Mouse (Mus musculus) MEL (cell line): ENCODE measurements at regions not wholly inside any gene's neighbourhood (a gene's known extent, or its start where the extent isn't known, plus 50 kb on each side); places are given as distances from the start of the nearest gene placed in this dataset.

Experiments
- DNase-seq: peaks from one replicate; pipeline ENCODE4 v3.0.0; 2011; ENCODE audit warnings: low read depth, low spot score
- H3K27ac ChIP-seq: 2 replicates; pipeline ENCODE4 v1.5.1; 2012; ENCODE audit warnings: low read depth, mild to moderate bottlenecking, control low read depth, low read length, moderate library complexity; ENCODE audit not compliant: control insufficient read depth
- H3K27me3 ChIP-seq, 2 experiments: fragments of 150-350 bp in 1 of 2; sonication (generic) in 1 of 2; 2 replicates each; pipeline ENCODE4 v1.6.1; 2012; ENCODE audit warnings: low read length in 2 of 2, mild to moderate bottlenecking in 2 of 2, improper control_type of control experiment in 1 of 2, moderate library complexity in 1 of 2; ENCODE audit not compliant: insufficient read depth in 2 of 2, control insufficient read depth in 1 of 2
- H3K36me3 ChIP-seq, 2 experiments: 2 replicates each; pipeline ENCODE4 v1.6.1; 2012 to 2014; ENCODE audit warnings: low read length in 2 of 2, improper control_type of control experiment in 1 of 2, inconsistent platforms in 1 of 2, mild to moderate bottlenecking in 1 of 2; ENCODE audit not compliant: insufficient read depth in 2 of 2, control insufficient read depth in 1 of 2
- H3K4me1 ChIP-seq, 2 experiments: fragments of 150-350 bp in 1 of 2; sonication (generic) in 1 of 2; 2 replicates each; pipeline ENCODE4 v1.6.1; 2012; ENCODE audit warnings: low read length in 2 of 2, improper control_type of control experiment in 1 of 2, mild to moderate bottlenecking in 1 of 2; ENCODE audit not compliant: insufficient read depth in 2 of 2, control insufficient read depth in 1 of 2
- H3K4me3 ChIP-seq, 2 experiments: fragments of 150-350 bp in 1 of 2; sonication (generic) in 1 of 2; 2 replicates each; pipeline ENCODE4 v1.5.1; 2012; ENCODE audit warnings: low read depth in 2 of 2, low read length in 2 of 2, mild to moderate bottlenecking in 2 of 2, moderate library complexity in 2 of 2, control low read depth in 1 of 2, improper control_type of control experiment in 1 of 2; ENCODE audit not compliant: control insufficient read depth in 1 of 2, insufficient read depth in 1 of 2
- H3K79me2 ChIP-seq: 2 replicates; pipeline ENCODE4 v1.6.1; 2012; ENCODE audit warnings: mild to moderate bottlenecking, low read length, moderate library complexity; ENCODE audit not compliant: control insufficient read depth, poor library complexity, insufficient read depth
- H3K9ac ChIP-seq: 2 replicates; pipeline ENCODE4 v1.6.1; 2012; ENCODE audit warnings: low read depth, mild to moderate bottlenecking, control low read depth, low read length, moderate library complexity; ENCODE audit not compliant: control insufficient read depth, poor library complexity, severe bottlenecking
- H3K9me3 ChIP-seq: fragments of 150-350 bp; sonication (generic); replicated peaks from 2 replicates; pipeline ENCODE4 v1.6.1; 2012; ENCODE audit warnings: mild to moderate bottlenecking, low read length, improper control_type of control experiment, moderate library complexity; ENCODE audit not compliant: insufficient read depth
- BHLHE40 ChIP-seq: IDR thresholded peaks from 2 replicates; pipeline ENCODE4 v1.6.1; 2012; ENCODE audit warnings: low read depth, mild to moderate bottlenecking, inconsistent platforms, low read length, improper control_type of control experiment, borderline replicate concordance
- CHD1 ChIP-seq: IDR thresholded peaks from 2 replicates; pipeline ENCODE4 v1.6.1; 2012; ENCODE audit warnings: low read depth, mild to moderate bottlenecking, inconsistent platforms, low read length, improper control_type of control experiment
- ETS1 ChIP-seq: IDR thresholded peaks from 2 replicates; pipeline ENCODE4 v1.6.1; 2012; ENCODE audit warnings: low read depth, mild to moderate bottlenecking, inconsistent platforms, low read length, improper control_type of control experiment, moderate library complexity
- GATA1 ChIP-seq: IDR thresholded peaks from 2 replicates; pipeline ENCODE4 v1.6.1; 2011; ENCODE audit warnings: low read depth, low read length, improper control_type of control experiment
- HCFC1 ChIP-seq: IDR thresholded peaks from 2 replicates; pipeline ENCODE4 v1.6.1; 2012; ENCODE audit warnings: low read depth, mild to moderate bottlenecking, inconsistent platforms, low read length, improper control_type of control experiment, moderate library complexity
- JUND ChIP-seq: IDR thresholded peaks from 2 replicates; pipeline ENCODE4 v1.6.1; 2011; ENCODE audit warnings: low read depth, mild to moderate bottlenecking, improper control_type of control experiment, low read length
- MYB ChIP-seq: IDR thresholded peaks from 2 replicates; pipeline ENCODE4 v1.6.1; 2011; ENCODE audit warnings: mild to moderate bottlenecking, low read depth, low read length, improper control_type of control experiment
- POLR2AphosphoS2 ChIP-seq: IDR thresholded peaks from 2 replicates; pipeline ENCODE4 v1.6.1; 2011; ENCODE audit warnings: low read length, improper control_type of control experiment
- SIN3A ChIP-seq: IDR thresholded peaks from 2 replicates; pipeline ENCODE4 v1.6.1; 2012; ENCODE audit warnings: low read length, improper control_type of control experiment, inconsistent platforms
- TBP ChIP-seq: IDR thresholded peaks from 2 replicates; pipeline ENCODE4 v1.8.0; 2011; ENCODE audit warnings: low read depth, low read length, improper control_type of control experiment
- USF2 ChIP-seq, 2 experiments: IDR thresholded peaks; 2 replicates each; pipeline ENCODE4 v1.6.1; 2011 to 2012; ENCODE audit warnings: improper control_type of control experiment in 2 of 2, low read length in 2 of 2, borderline replicate concordance in 1 of 2, inconsistent platforms in 1 of 2, low read depth in 1 of 2, mild to moderate bottlenecking in 1 of 2; ENCODE audit not compliant: insufficient read depth in 1 of 2
- ZNF384 ChIP-seq: IDR thresholded peaks from 2 replicates; pipeline ENCODE4 v1.6.1; 2012; ENCODE audit warnings: low read depth, mild to moderate bottlenecking, inconsistent platforms, low read length, improper control_type of control experiment

GRCm38 (mm10) chr5:51658232-51658896 is 90.8 kb upstream of the Ppargc1a start:
- Histone ChIP-seq H3K9ac (no peak overlapping the region), H3K27ac (no peak overlapping the region), H3K36me3 (peaks cover 0 to 4% of the 10 kb centered on the region in 2 experiments; a peak in 1 of 4 replicates), H3K9me3 (no peaks in the 10 kb centered on the region), H3K4me1 (0 out of 4 replicates have a peak, but pooled peaks cover 0 to 2% of the 10 kb centered on the region in 2 experiments), H3K79me2 (no peaks in the 10 kb centered on the region), H3K27me3 (no peaks in the 10 kb centered on the region), H3K4me3 (no peak overlapping the region)
- no peak for DNase-seq
- TF ChIP-seq ETS1: no peak
- TF ChIP-seq GATA1: no peak
- TF ChIP-seq USF2 (IDR thresholded peaks at IDR 0.05; ENCODE audit: borderline replicate concordance in 1 of 2, insufficient read depth in 1 of 2, low read depth in 1 of 2, low read length in 2 of 2): no peak
- TF ChIP-seq TBP: no peak
- no peak for TF ChIP-seq ZNF384
- no peak for TF ChIP-seq JUND

GRCm38 (mm10) chr5:51653507-51653906 is 86.0 kb upstream of the Ppargc1a start:
- no peaks in the 10 kb centered on the region for H3K9me3 ChIP-seq
- DNase-seq: peak; percentile 37

GRCm38 (mm10) chr5:51624400-51624799 is 56.9 kb upstream of the Ppargc1a start:
- TF ChIP-seq SIN3A: no peak
- TF ChIP-seq HCFC1: no peak
- H3K27me3 ChIP-seq: no peaks in the 10 kb centered on the region
- H3K9ac ChIP-seq: no peak overlapping the region
- no peaks in the 10 kb centered on the region for H3K4me1 ChIP-seq
- no peak for DNase-seq
- H3K79me2 ChIP-seq: no peaks in the 10 kb centered on the region
- no peaks in the 10 kb centered on the region for H3K36me3 ChIP-seq
- no peaks in the 10 kb centered on the region for H3K9me3 ChIP-seq
- no peak overlapping the region for H3K27ac ChIP-seq
- H3K4me3 ChIP-seq: no peak overlapping the region

More at GRCm38 (mm10) chr5:51653507-51653906, 86.0 kb upstream of the Ppargc1a start:
- peaks cover 0 to 4% of the 10 kb centered on the region in 2 experiments; a peak in 1 of 4 replicates for H3K36me3 ChIP-seq
- H3K79me2 ChIP-seq: no peaks in the 10 kb centered on the region
- H3K9ac ChIP-seq: no peak overlapping the region
- TF ChIP-seq POLR2AphosphoS2 (no peak), CHD1 (no peak), MYB (no peak), BHLHE40 (no peak), USF2 (IDR thresholded peaks at IDR 0.05; ENCODE audit: borderline replicate concordance in 1 of 2, insufficient read depth in 1 of 2, low read depth in 1 of 2, low read length in 2 of 2) (no peak)
- H3K27ac ChIP-seq: no peak overlapping the region
- H3K27me3 ChIP-seq: no peaks in the 10 kb centered on the region
- 0 out of 4 replicates have a peak, but pooled peaks cover 0 to 2% of the 10 kb centered on the region in 2 experiments for H3K4me1 ChIP-seq
- H3K4me3 ChIP-seq: peak overlapping the region in 1 of 2 experiments; percentile 37; a peak in 1 of 4 replicates
